Comparison of ENCODE assay signal across 8 mouse cellular contexts in genomic region chr1:59609896-59610295, GRCm38 (mm10).
DNase-seq lines count a peak whose midpoint lies in the region; ATAC-seq lines count a peak whose summit lies in the region.
"Had no signal": no experiment of that assay in that cellular context is flagged by ENCODE, and none has a peak within 500 bp of the region (broad histone marks: within the 10 kb centered on the region; RNA-seq: fewer than 3 reads in every experiment).

No protein-coding gene starts in this region.

- H3K4me2 ChIP-seq in heart, embryonic 15.5 days, result no peak overlapping the region

- intact Hi-C loops in left cerebral cortex, postnatal 36 days (cut with DNase I), result no loop called here

- H3K36me3 ChIP-seq in heart, embryonic 15.5 days, result no peaks in the 10 kb centered on the region

- 51% methylated on average over 10 of the region's 10 CpGs for WGBS in heart, embryonic 15.5 days

- H3K9ac ChIP-seq in heart, embryonic 15.5 days, result no peak overlapping the region

- 0 out of 2 replicates have a peak, but pooled peaks cover 2% of the 10 kb centered on the region for H3K4me1 ChIP-seq in heart, embryonic 15.5 days (replicated peaks)

- peaks cover 4% of the 10 kb centered on the region; the same call in 1 of the 2 replicates for H3K27me3 ChIP-seq in heart, embryonic 15.5 days

- H3K9me3 ChIP-seq in heart, embryonic 15.5 days (replicated peaks), result no peaks in the 10 kb centered on the region

- DNase-seq in ES-CJ7 (ENCODE audit: low read depth, low spot score), result peak; percentile 26
- DNase-seq in adrenal gland, adult 2 months, result peak; percentile 72
- peak; percentile 70 to 80 for DNase-seq in kidney, postnatal 4 days
- DNase-seq in c-Kit-positive CD71-positive TER-119-positive erythroid progenitor cells, embryonic 14.5 days (ENCODE audit: low spot score), result no peak
- DNase-seq in right cerebral cortex, postnatal 4 days, result no peak
- no peak for DNase-seq in left cerebral cortex, postnatal 36 days (ENCODE audit: low spot score in 2 of 2)

- peak overlapping the region; percentile 31; the same call in 1 of the 2 replicates for H3K27ac ChIP-seq in heart, embryonic 15.5 days

- peak; percentile 41; the same call in 1 of the 2 replicates for ATAC-seq in heart, embryonic 15.5 days (replicated peaks; ENCODE audit: insufficient number of reproducible peaks, insufficient read depth, low FRiP score, low read depth)
- ATAC-seq: hindbrain, embryonic 16.5 days had no signal

- H3K4me3 ChIP-seq in heart, embryonic 15.5 days, result no peak overlapping the region

Comparison
In these comparisons a context has a peak if more than half of its experiments do, and no peak if none do; other contexts are left out.
1. DNase-seq: peak in ES-CJ7 (single experiment), adrenal gland, adult 2 months (single experiment) and kidney, postnatal 4 days (2 of 2); none in c-Kit-positive CD71-positive TER-119-positive erythroid progenitor cells, embryonic 14.5 days (single experiment), right cerebral cortex, postnatal 4 days (single experiment) and left cerebral cortex, postnatal 36 days (0 of 2).